ENCODE assay signal across 1 mouse cellular context in genomic region chr10:45104535-45105079, GRCm38 (mm10).
TF ChIP-seq lines count a peak whose summit lies in the region.

No protein-coding gene starts in this region.

TF ChIP-seq in CH12.LX, 34 proteins besides CTCF, POLR2A, EP300 and RAD21 (continued from another document):
- TF ChIP-seq TBP (conservative IDR thresholded peaks at IDR 0.05; ENCODE audit: low read depth, low read length): no peak
- TF ChIP-seq ETS1 (conservative IDR thresholded peaks at IDR 0.05; ENCODE audit: low read depth, low read length): peak; percentile 65
- no peak for TF ChIP-seq ZKSCAN1 (IDR thresholded peaks at IDR 0.05; ENCODE audit: borderline replicate concordance, low read depth, low read length)
- TF ChIP-seq MXI1 (IDR thresholded peaks at IDR 0.05; ENCODE audit: low read depth, low read length): no peak
- TF ChIP-seq CHD1 (IDR thresholded peaks at IDR 0.05; ENCODE audit: low read depth, low read length): no peak
- no peak for TF ChIP-seq JUND (conservative IDR thresholded peaks at IDR 0.05; ENCODE audit: low read depth, low read length)
- TF ChIP-seq SIN3A (IDR thresholded peaks at IDR 0.05; ENCODE audit: low read length): peak; percentile 63; the same call in 1 of the 2 replicates
- TF ChIP-seq ZMIZ1 (IDR thresholded peaks at IDR 0.05; ENCODE audit: low read depth, low read length): no peak
- no peak for TF ChIP-seq JUN (IDR thresholded peaks at IDR 0.05; ENCODE audit: insufficient read depth, low read depth, low read length)
- no peak for TF ChIP-seq PAX5 (IDR thresholded peaks at IDR 0.05; ENCODE audit: low read length)
- TF ChIP-seq BHLHE40 (IDR thresholded peaks at IDR 0.05; ENCODE audit: low read depth, low read length): peak; percentile 26; the same call in 1 of the 2 replicates
- TF ChIP-seq KAT2A (IDR thresholded peaks at IDR 0.05; ENCODE audit: insufficient replicate concordance, low read length): no peak
- no peak for TF ChIP-seq POLR2AphosphoS2 (IDR thresholded peaks at IDR 0.05; ENCODE audit: low read depth, low read length)
- no peak for TF ChIP-seq ZC3H11A (IDR thresholded peaks at IDR 0.05; ENCODE audit: low read depth, low read length)
- no peak for TF ChIP-seq RCOR1 (conservative IDR thresholded peaks at IDR 0.05; ENCODE audit: low read depth, low read length)
- TF ChIP-seq UBTF (IDR thresholded peaks at IDR 0.05; ENCODE audit: low read depth, low read length): no peak
- TF ChIP-seq MAZ (IDR thresholded peaks at IDR 0.05; ENCODE audit: low read depth, low read length): no peak
- TF ChIP-seq CHD2 (IDR thresholded peaks at IDR 0.05; ENCODE audit: low read length): 0 out of 2 replicates have a peak, but pooled peaks have one; percentile 34
